Mouse (Mus musculus): ENCODE data around the gene Tenm4. TPM values are rescaled to one million over a fixed set of nuclear protein-coding genes. Genes with fewer than 3 reads are reported as not detected.

The Tenm4 gene
- polyA plus RNA-seq, 2 experiments from 2014 or later: 0.19 to 0.37 TPM

GRCm38 (mm10) chr7:96259630-96260029, 88.6 kb downstream of the Tenm4 start:
- no peak for ATAC-seq

GRCm38 (mm10) chr7:96262182-96262581, 91.1 kb downstream of the Tenm4 start:
- no peak for ATAC-seq

GRCm38 (mm10) chr7:96265941-96266340, 94.9 kb downstream of the Tenm4 start:
- ATAC-seq: no peak

- no peak for ATAC-seq
Measured at GRCm38 (mm10) chr7:96267266-96267665, 96.2 kb downstream of the Tenm4 start.

GRCm38 (mm10) chr7:96270684-96271083, 99.6 kb downstream of the Tenm4 start:
- no peak for ATAC-seq

GRCm38 (mm10) chr7:96272068-96272467, 101.0 kb downstream of the Tenm4 start:
- ATAC-seq: no peak

- no peak for ATAC-seq
Measured at GRCm38 (mm10) chr7:96274486-96274885, 103.4 kb downstream of the Tenm4 start.

- ATAC-seq: no peak
Measured at GRCm38 (mm10) chr7:96277550-96277949, 106.5 kb downstream of the Tenm4 start.

- ATAC-seq: no peak
Measured at GRCm38 (mm10) chr7:96278378-96278777, 107.3 kb downstream of the Tenm4 start.

GRCm38 (mm10) chr7:96280795-96281194, 109.7 kb downstream of the Tenm4 start:
- ATAC-seq: no peak

- ATAC-seq: no peak
Measured at GRCm38 (mm10) chr7:96290576-96290975, 119.5 kb downstream of the Tenm4 start.

GRCm38 (mm10) chr7:96295959-96296358, 124.9 kb downstream of the Tenm4 start:
- no peak for ATAC-seq

GRCm38 (mm10) chr7:96300826-96301397, 129.9 kb downstream of the Tenm4 start:
- no peak for ATAC-seq

GRCm38 (mm10) chr7:96301813-96302212, 130.8 kb downstream of the Tenm4 start:
- no peak for ATAC-seq

- no peak for ATAC-seq
Measured at GRCm38 (mm10) chr7:96303963-96304362, 132.9 kb downstream of the Tenm4 start.

- no peak for ATAC-seq
Measured at GRCm38 (mm10) chr7:96305382-96305935, 134.4 kb downstream of the Tenm4 start.

GRCm38 (mm10) chr7:96308106-96308505, 137.1 kb downstream of the Tenm4 start:
- ATAC-seq: no peak

- no peak for ATAC-seq
Measured at GRCm38 (mm10) chr7:96329343-96329742, 158.3 kb downstream of the Tenm4 start.

- no peak for ATAC-seq
Measured at GRCm38 (mm10) chr7:96331186-96331585, 160.1 kb downstream of the Tenm4 start.

- ATAC-seq: no peak
Measured at GRCm38 (mm10) chr7:96334361-96334760, 163.3 kb downstream of the Tenm4 start.

GRCm38 (mm10) chr7:96336376-96336775, 165.3 kb downstream of the Tenm4 start:
- ATAC-seq: no peak

- no peak for ATAC-seq
Measured at GRCm38 (mm10) chr7:96340826-96341225, 169.8 kb downstream of the Tenm4 start.

GRCm38 (mm10) chr7:96341479-96341878, 170.4 kb downstream of the Tenm4 start:
- no peak for ATAC-seq

GRCm38 (mm10) chr7:96342996-96343395, 171.9 kb downstream of the Tenm4 start:
- ATAC-seq: no peak

- no peak for ATAC-seq
Measured at GRCm38 (mm10) chr7:96343667-96344066, 172.6 kb downstream of the Tenm4 start.
